In the genomic region with DNA sequence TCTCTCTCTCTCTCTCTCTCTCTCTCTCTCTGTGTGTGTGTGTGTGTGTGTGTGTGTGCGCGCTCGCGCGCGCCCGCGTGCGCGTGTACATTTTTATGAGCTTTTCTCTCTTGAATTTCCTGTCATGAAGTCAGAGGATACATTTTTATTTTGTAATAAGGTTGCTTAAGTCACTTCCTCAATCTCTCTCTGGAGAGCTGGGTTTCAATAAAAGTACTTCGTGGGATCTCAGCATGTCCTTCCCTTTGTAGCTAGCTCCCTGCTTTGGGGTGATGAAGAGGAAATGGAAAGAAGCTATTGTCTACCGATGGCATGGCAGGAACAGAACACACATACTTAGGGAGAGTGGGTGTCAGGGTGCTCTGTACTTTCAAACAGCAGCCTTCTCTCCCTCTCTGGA, we compare ENCODE assay signal across 23 mouse cellular contexts.
DNase-seq lines count a peak whose midpoint lies in the region; ATAC-seq lines count a peak whose summit lies in the region.
"Had no signal": no experiment of that assay in that cellular context is flagged by ENCODE, and none has a peak within 500 bp of the region (broad histone marks: within the 10 kb centered on the region; RNA-seq: fewer than 3 reads in every experiment).

No protein-coding gene starts in this region.

- ATAC-seq in lung, embryonic 16.5 days (ENCODE audit: low read depth), result peak; percentile 15; the same call in 1 of the 2 replicates
- ATAC-seq in common myeloid progenitor, adult 5-6 weeks (replicated peaks; ENCODE audit: low read depth, poor library complexity, severe bottlenecking), result peak; percentile 63
- no peak for ATAC-seq in limb, embryonic 12.5 days (ENCODE audit: insufficient number of reproducible peaks, insufficient read depth, low FRiP score, low TSS enrichment, low read depth)
- no peak for ATAC-seq in neural tube, embryonic 15.5 days (ENCODE audit: low FRiP score)
- ATAC-seq: CD4-positive, CD25-positive, alpha-beta regulatory T cell, adult 4 months; forebrain, embryonic 13.5 days had no signal

- no peak overlapping the region for H3K9ac ChIP-seq in lung, embryonic 16.5 days (ENCODE audit: low read length)
- H3K9ac ChIP-seq in limb, embryonic 12.5 days (replicated peaks), result no peak overlapping the region
- no peak overlapping the region for H3K9ac ChIP-seq in neural tube, embryonic 15.5 days (replicated peaks)
- H3K9ac ChIP-seq: forebrain, embryonic 13.5 days; hindbrain, embryonic 15.5 days; liver, embryonic 14.5 days; lung, embryonic 14.5 days had no signal

- 0 out of 2 replicates have a peak, but pooled peaks cover 6% of the 10 kb centered on the region for H3K4me1 ChIP-seq in lung, embryonic 16.5 days (replicated peaks; ENCODE audit: control insufficient read depth, insufficient read depth, low read length)
- peaks cover 31% of the 10 kb centered on the region for H3K4me1 ChIP-seq in limb, embryonic 12.5 days (replicated peaks)
- peaks cover 33% of the 10 kb centered on the region for H3K4me1 ChIP-seq in neural tube, embryonic 15.5 days

- 0 out of 2 replicates have a peak overlapping the region, but pooled peaks have one; percentile 9 for H3K27ac ChIP-seq in lung, embryonic 16.5 days (ENCODE audit: low read length)
- H3K27ac ChIP-seq in limb, embryonic 12.5 days, result peak overlapping the region; percentile 13; the same call in 1 of the 2 replicates
- H3K27ac ChIP-seq in neural tube, embryonic 15.5 days (replicated peaks), result peak overlapping the region; percentile 65
- H3K27ac ChIP-seq: forebrain, embryonic 13.5 days; gastrocnemius, adult 2 months; heart, embryonic 10.5 days; hindbrain, embryonic 15.5 days; liver, embryonic 14.5 days; midbrain, embryonic 10.5 days had no signal

- no peaks in the 10 kb centered on the region for H3K27me3 ChIP-seq in lung, embryonic 16.5 days (ENCODE audit: control insufficient read depth, insufficient read depth, low read depth, low read length)
- no peaks in the 10 kb centered on the region for H3K27me3 ChIP-seq in limb, embryonic 12.5 days
- no peaks in the 10 kb centered on the region for H3K27me3 ChIP-seq in neural tube, embryonic 15.5 days (replicated peaks)
- H3K27me3 ChIP-seq: forebrain, embryonic 13.5 days; hindbrain, embryonic 15.5 days had no signal

- no peak overlapping the region for H3K4me2 ChIP-seq in lung, embryonic 16.5 days (ENCODE audit: low read depth, low read length)
- H3K4me2 ChIP-seq in limb, embryonic 12.5 days, result no peak overlapping the region
- no peak overlapping the region for H3K4me2 ChIP-seq in neural tube, embryonic 15.5 days
- H3K4me2 ChIP-seq: forebrain, embryonic 13.5 days; hindbrain, embryonic 15.5 days; lung, embryonic 14.5 days had no signal

- H3K9me3 ChIP-seq in lung, embryonic 16.5 days (ENCODE audit: control insufficient read depth, low read length), result no peaks in the 10 kb centered on the region
- no peaks in the 10 kb centered on the region for H3K9me3 ChIP-seq in limb, embryonic 12.5 days
- no peaks in the 10 kb centered on the region for H3K9me3 ChIP-seq in neural tube, embryonic 15.5 days (replicated peaks)
- H3K9me3 ChIP-seq: forebrain, embryonic 13.5 days; heart, embryonic 10.5 days; hindbrain, embryonic 15.5 days; midbrain, embryonic 10.5 days had no signal

- 60% methylated on average over 12 of the region's 12 CpGs for WGBS in lung, embryonic 16.5 days
- 63% methylated on average over 12 of the region's 12 CpGs for WGBS in limb, embryonic 12.5 days
- WGBS in neural tube, embryonic 15.5 days, result 55% methylated on average over 12 of the region's 12 CpGs

- no peaks in the 10 kb centered on the region for H3K36me3 ChIP-seq in lung, embryonic 16.5 days (ENCODE audit: control insufficient read depth, insufficient read depth, low read length)
- no peaks in the 10 kb centered on the region for H3K36me3 ChIP-seq in limb, embryonic 12.5 days
- no peaks in the 10 kb centered on the region for H3K36me3 ChIP-seq in neural tube, embryonic 15.5 days
- H3K36me3 ChIP-seq: heart, embryonic 10.5 days; hindbrain, embryonic 15.5 days; midbrain, embryonic 10.5 days had no signal

- no peak for DNase-seq in lung, postnatal 4 days
- no peak for DNase-seq in adrenal gland, postnatal 36 days
- DNase-seq in adrenal gland, adult (ENCODE audit: inconsistent age in 2 of 2, low spot score in 1 of 2), result no peak
- DNase-seq: cerebellum, adult 11-12 months; cerebellum, postnatal 25 days; gastrocnemius, adult 2 months; heart, postnatal 4 days; kidney, adult 8-10 months; lung, embryonic 14.5 days; lung, postnatal 36 days; right cerebral cortex, postnatal 4 days; thymus, adult 2 months; thymus, postnatal 4 days had no signal

- no peak overlapping the region for H3K4me3 ChIP-seq in lung, embryonic 16.5 days (ENCODE audit: low read length)
- no peak overlapping the region for H3K4me3 ChIP-seq in limb, embryonic 12.5 days (replicated peaks)
- H3K4me3 ChIP-seq in neural tube, embryonic 15.5 days (replicated peaks), result no peak overlapping the region
- H3K4me3 ChIP-seq: forebrain, embryonic 13.5 days; gastrocnemius, adult 2 months; heart, embryonic 10.5 days; hindbrain, embryonic 15.5 days; midbrain, embryonic 10.5 days had no signal

Comparison
In these comparisons a context has a peak if more than half of its experiments do, and no peak if none do; other contexts are left out.
1. ATAC-seq: peak in lung, embryonic 16.5 days (single experiment) and common myeloid progenitor, adult 5-6 weeks (single experiment); none in limb, embryonic 12.5 days (single experiment) and neural tube, embryonic 15.5 days (single experiment).
2. H3K27ac ChIP-seq: peak in every context shown above with its lines; median percentile 65 in neural tube, embryonic 15.5 days; 13 in limb, embryonic 12.5 days; 9 in lung, embryonic 16.5 days.